Mouse (Mus musculus) lung, adult 2 months (tissue): ENCODE data around the gene 6030408B16Rik.

ENCODE experiments used
- CTCF ChIP-seq: fragments of 200-500 bp; IDR thresholded peaks from 2 replicates; pipeline ENCODE4 v1.5.1; 2011; ENCODE audit warnings: mild to moderate bottlenecking, low read length, control low read depth; ENCODE audit not compliant: insufficient read depth
- POLR2A ChIP-seq: fragments of 200-500 bp; IDR thresholded peaks from 2 replicates; pipeline ENCODE4 v1.6.1; 2011; ENCODE audit warnings: low read depth, mild to moderate bottlenecking, control low read depth, low read length, borderline replicate concordance; ENCODE audit errors: extremely low read depth

- TF ChIP-seq POLR2A (no peak), CTCF (no peak)
Observed at GRCm38 (mm10) chr15:101320618-101321041, 27.6 kb downstream of the 6030408B16Rik start.
